ENCODE assay signal across 28 mouse cellular contexts in genomic region chr7:129896291-129896690, GRCm38 (mm10).
DNase-seq lines count a peak whose midpoint lies in the region; ATAC-seq and TF ChIP-seq lines count a peak whose summit lies in the region.
"Had no signal": no experiment of that assay in that cellular context is flagged by ENCODE, and none has a peak within 500 bp of the region (broad histone marks: within the 10 kb centered on the region; RNA-seq: fewer than 3 reads in every experiment).

No protein-coding gene starts in this region.

- TF ChIP-seq CTCF in forebrain, postnatal 0 days (IDR thresholded peaks at IDR 0.05; ENCODE audit: low read depth) = no peak
- no peak for TF ChIP-seq CTCF in stomach, postnatal 0 days (IDR thresholded peaks at IDR 0.05; ENCODE audit: low read depth)

- no peaks in the 10 kb centered on the region for H3K9me3 ChIP-seq in forebrain, embryonic 15.5 days
- no peaks in the 10 kb centered on the region for H3K9me3 ChIP-seq in forebrain, embryonic 11.5 days (ENCODE audit: control insufficient read depth, low read length)
- peaks cover 6% of the 10 kb centered on the region; the same call in 1 of the 2 replicates for H3K9me3 ChIP-seq in midbrain, embryonic 11.5 days (ENCODE audit: control insufficient read depth, low read length)
- H3K9me3 ChIP-seq in midbrain, embryonic 13.5 days = no peaks in the 10 kb centered on the region
- H3K9me3 ChIP-seq in forebrain, postnatal 0 days (ENCODE audit: low read length) = no peaks in the 10 kb centered on the region
- H3K9me3 ChIP-seq in stomach, postnatal 0 days (ENCODE audit: control insufficient read depth, low read length) = no peaks in the 10 kb centered on the region
- H3K9me3 ChIP-seq: embryonic facial prominence, embryonic 15.5 days; lung, embryonic 15.5 days; neural tube, embryonic 13.5 days had no signal

- no peak for TF ChIP-seq EP300 in stomach, postnatal 0 days (optimal IDR thresholded peaks at IDR 0.05)

- no peaks in the 10 kb centered on the region for H3K27me3 ChIP-seq in forebrain, embryonic 15.5 days
- H3K27me3 ChIP-seq in forebrain, embryonic 11.5 days (ENCODE audit: control insufficient read depth, insufficient read depth, low read length) = no peaks in the 10 kb centered on the region
- no peaks in the 10 kb centered on the region for H3K27me3 ChIP-seq in midbrain, embryonic 11.5 days (ENCODE audit: control insufficient read depth, insufficient read depth, low read length)
- H3K27me3 ChIP-seq in midbrain, embryonic 13.5 days = no peaks in the 10 kb centered on the region
- H3K27me3 ChIP-seq in forebrain, postnatal 0 days (ENCODE audit: insufficient read depth, low read length) = no peaks in the 10 kb centered on the region
- H3K27me3 ChIP-seq in stomach, postnatal 0 days (ENCODE audit: control insufficient read depth, insufficient read depth, low read length) = no peaks in the 10 kb centered on the region
- H3K27me3 ChIP-seq: embryonic facial prominence, embryonic 15.5 days; kidney, embryonic 15.5 days; limb, embryonic 13.5 days; lung, embryonic 15.5 days; neural tube, embryonic 13.5 days had no signal

- H3K4me3 ChIP-seq in forebrain, embryonic 15.5 days = no peak overlapping the region
- no peak overlapping the region for H3K4me3 ChIP-seq in forebrain, embryonic 11.5 days (ENCODE audit: low read depth, low read length)
- no peak overlapping the region for H3K4me3 ChIP-seq in midbrain, embryonic 11.5 days (ENCODE audit: low read depth, low read length)
- no peak overlapping the region for H3K4me3 ChIP-seq in midbrain, embryonic 13.5 days (replicated peaks)
- no peak overlapping the region for H3K4me3 ChIP-seq in forebrain, postnatal 0 days (ENCODE audit: low read depth, low read length)
- no peak overlapping the region for H3K4me3 ChIP-seq in stomach, postnatal 0 days (ENCODE audit: low read depth, low read length)
- H3K4me3 ChIP-seq: embryonic facial prominence, embryonic 10.5 days; embryonic facial prominence, embryonic 15.5 days; gastrocnemius, adult 2 months; heart, adult 2 months; hindbrain, embryonic 10.5 days; kidney, embryonic 15.5 days; limb, embryonic 13.5 days; lung, embryonic 15.5 days; neural tube, embryonic 13.5 days had no signal

- H3K27ac ChIP-seq in forebrain, embryonic 15.5 days (replicated peaks) = peak overlapping the region; percentile 41
- no peak overlapping the region for H3K27ac ChIP-seq in forebrain, embryonic 11.5 days (ENCODE audit: low read depth, low read length)
- no peak overlapping the region for H3K27ac ChIP-seq in midbrain, embryonic 11.5 days (ENCODE audit: low read depth, low read length)
- H3K27ac ChIP-seq in midbrain, embryonic 13.5 days = no peak overlapping the region
- no peak overlapping the region for H3K27ac ChIP-seq in forebrain, postnatal 0 days (ENCODE audit: low read depth, low read length)
- no peak overlapping the region for H3K27ac ChIP-seq in stomach, postnatal 0 days (replicated peaks)
- H3K27ac ChIP-seq: embryonic facial prominence, embryonic 10.5 days; embryonic facial prominence, embryonic 15.5 days; gastrocnemius, adult 2 months; heart, adult 2 months; hindbrain, embryonic 10.5 days; kidney, embryonic 15.5 days; limb, embryonic 13.5 days; lung, embryonic 15.5 days; neural tube, embryonic 13.5 days had no signal

- no peak for DNase-seq in forebrain, embryonic 11.5 days (ENCODE audit: low spot score)
- peak; percentile 57 for DNase-seq in midbrain, embryonic 11.5 days (ENCODE audit: low spot score, missing footprints)
- DNase-seq in forebrain, postnatal 0 days = peak; percentile 27
- peak; percentile 4 for DNase-seq in stomach, postnatal 0 days (ENCODE audit: low spot score)
- DNase-seq in kidney, postnatal 4 days = no peak
- no peak for DNase-seq in kidney, postnatal 25 days
- DNase-seq: adrenal gland, postnatal 14 days; cerebellum, adult 2 months; cerebellum, postnatal 14 days; gastrocnemius, adult 2 months; heart, adult 2 months; heart, postnatal 14 days; kidney, adult 18-20 months; kidney, postnatal 36 days; right cerebral cortex, adult 18-20 months; spleen, adult 18-20 months; thymus, adult 2 months; thymus, postnatal 4 days had no signal

- no peak for ATAC-seq in forebrain, embryonic 15.5 days (replicated peaks)
- ATAC-seq in forebrain, embryonic 11.5 days (replicated peaks; ENCODE audit: low FRiP score) = no peak
- no peak for ATAC-seq in midbrain, embryonic 11.5 days (ENCODE audit: low FRiP score)
- no peak for ATAC-seq in midbrain, embryonic 13.5 days
- ATAC-seq in forebrain, postnatal 0 days = no peak; the same call in 1 of the 2 replicates
- ATAC-seq in stomach, postnatal 0 days (ENCODE audit: low FRiP score, low TSS enrichment) = no peak

- no peaks in the 10 kb centered on the region for H3K4me1 ChIP-seq in forebrain, embryonic 15.5 days
- no peaks in the 10 kb centered on the region for H3K4me1 ChIP-seq in forebrain, embryonic 11.5 days (replicated peaks; ENCODE audit: control insufficient read depth, insufficient read depth, low read length)
- no peaks in the 10 kb centered on the region for H3K4me1 ChIP-seq in midbrain, embryonic 11.5 days (ENCODE audit: control insufficient read depth, insufficient read depth, low read length)
- H3K4me1 ChIP-seq in midbrain, embryonic 13.5 days (replicated peaks) = no peaks in the 10 kb centered on the region
- no peaks in the 10 kb centered on the region for H3K4me1 ChIP-seq in forebrain, postnatal 0 days (ENCODE audit: insufficient read depth)
- no peaks in the 10 kb centered on the region for H3K4me1 ChIP-seq in stomach, postnatal 0 days (replicated peaks; ENCODE audit: control insufficient read depth, insufficient read depth)
- H3K4me1 ChIP-seq: embryonic facial prominence, embryonic 15.5 days; hindbrain, embryonic 10.5 days; kidney, embryonic 15.5 days; lung, embryonic 15.5 days; neural tube, embryonic 13.5 days had no signal

- WGBS in forebrain, embryonic 15.5 days = 78% methylated on average over 7 of the region's 7 CpGs
- 89% methylated on average over 7 of the region's 7 CpGs for WGBS in forebrain, embryonic 11.5 days
- WGBS in midbrain, embryonic 11.5 days = 86% methylated on average over 7 of the region's 7 CpGs
- 85% methylated on average over 7 of the region's 7 CpGs for WGBS in midbrain, embryonic 13.5 days
- WGBS in forebrain, postnatal 0 days = 70% methylated on average over 7 of the region's 7 CpGs
- WGBS in stomach, postnatal 0 days = 64% methylated on average over 7 of the region's 7 CpGs

- H3K4me2 ChIP-seq in forebrain, embryonic 15.5 days (replicated peaks) = no peak overlapping the region
- H3K4me2 ChIP-seq in forebrain, embryonic 11.5 days (ENCODE audit: low read depth, low read length, severe bottlenecking) = no peak overlapping the region
- no peak overlapping the region for H3K4me2 ChIP-seq in midbrain, embryonic 11.5 days
- no peak overlapping the region for H3K4me2 ChIP-seq in midbrain, embryonic 13.5 days (replicated peaks)
- H3K4me2 ChIP-seq in forebrain, postnatal 0 days (ENCODE audit: low read depth) = no peak overlapping the region
- H3K4me2 ChIP-seq in stomach, postnatal 0 days (replicated peaks; ENCODE audit: low read depth) = no peak overlapping the region
- H3K4me2 ChIP-seq: embryonic facial prominence, embryonic 15.5 days; kidney, embryonic 15.5 days; limb, embryonic 13.5 days; liver, embryonic 11.5 days; lung, embryonic 15.5 days; neural tube, embryonic 13.5 days had no signal

- no peak overlapping the region for H3K9ac ChIP-seq in forebrain, embryonic 15.5 days (replicated peaks)
- no peak overlapping the region for H3K9ac ChIP-seq in forebrain, embryonic 11.5 days (ENCODE audit: low read length)
- H3K9ac ChIP-seq in midbrain, embryonic 11.5 days (ENCODE audit: low read length) = no peak overlapping the region
- no peak overlapping the region for H3K9ac ChIP-seq in midbrain, embryonic 13.5 days (replicated peaks)
- no peak overlapping the region for H3K9ac ChIP-seq in forebrain, postnatal 0 days
- H3K9ac ChIP-seq in stomach, postnatal 0 days (ENCODE audit: low read length) = no peak overlapping the region
- H3K9ac ChIP-seq: embryonic facial prominence, embryonic 15.5 days; kidney, embryonic 15.5 days; limb, embryonic 13.5 days; lung, embryonic 15.5 days; neural tube, embryonic 13.5 days had no signal

- no peaks in the 10 kb centered on the region for H3K36me3 ChIP-seq in forebrain, embryonic 15.5 days
- no peaks in the 10 kb centered on the region for H3K36me3 ChIP-seq in forebrain, embryonic 11.5 days (ENCODE audit: control insufficient read depth, insufficient read depth, low read length)
- no peaks in the 10 kb centered on the region for H3K36me3 ChIP-seq in midbrain, embryonic 11.5 days (ENCODE audit: control insufficient read depth, insufficient read depth, low read length)
- no peaks in the 10 kb centered on the region for H3K36me3 ChIP-seq in midbrain, embryonic 13.5 days
- H3K36me3 ChIP-seq in forebrain, postnatal 0 days (ENCODE audit: insufficient read depth) = no peaks in the 10 kb centered on the region
- no peaks in the 10 kb centered on the region for H3K36me3 ChIP-seq in stomach, postnatal 0 days (ENCODE audit: control insufficient read depth, insufficient read depth, low read length)
- H3K36me3 ChIP-seq: embryonic facial prominence, embryonic 10.5 days; embryonic facial prominence, embryonic 15.5 days; hindbrain, embryonic 10.5 days; kidney, embryonic 15.5 days; limb, embryonic 13.5 days; lung, embryonic 15.5 days; neural tube, embryonic 13.5 days had no signal

Comparison
In these comparisons a context has a peak if more than half of its experiments do, and no peak if none do; other contexts are left out.
1. DNase-seq: peak in midbrain, embryonic 11.5 days (single experiment), forebrain, postnatal 0 days (single experiment) and stomach, postnatal 0 days (single experiment); none in forebrain, embryonic 11.5 days (single experiment), kidney, postnatal 4 days (0 of 2) and kidney, postnatal 25 days (0 of 2).